Mouse (Mus musculus) hindbrain, postnatal 0 days (tissue): ENCODE data around the gene Tldc2. TPM values are rescaled to one million over a fixed set of nuclear protein-coding genes. Genes with fewer than 3 reads are reported as not detected.

Experiments used
- ATAC-seq: fragments of 200-750 bp; cut with Nextera tagmentation; 2 replicates; pipeline ENCODE4 v1.8.0; 2017; ENCODE audit warnings: mild to moderate bottlenecking, moderate TSS enrichment, moderate library complexity
- DNase-seq: peaks from one replicate; pipeline ENCODE4 v3.0.0-alpha.2; 2015; ENCODE audit warnings: low spot score
- H3K27ac ChIP-seq: fragments of 300-500 bp; sonication (generic); 2 replicates; pipeline ENCODE4 v1.5.1; 2014; ENCODE audit warnings: mild to moderate bottlenecking
- H3K27me3 ChIP-seq: fragments of 300-500 bp; sonication (generic); 2 replicates; pipeline ENCODE4 v1.6.1; 2014; ENCODE audit warnings: low read length, mixed read lengths; ENCODE audit not compliant: insufficient read depth
- H3K36me3 ChIP-seq: fragments of 300-500 bp; sonication (generic); 2 replicates; pipeline ENCODE4 v1.6.1; 2014; ENCODE audit warnings: low read length, mixed read lengths; ENCODE audit not compliant: insufficient read depth
- H3K4me1 ChIP-seq: fragments of 300-500 bp; sonication (generic); 2 replicates; pipeline ENCODE4 v1.6.1; 2014; ENCODE audit warnings: antibody characterized with exemption, low read length, mixed read lengths; ENCODE audit not compliant: insufficient read depth
- H3K4me2 ChIP-seq: fragments of 300-500 bp; sonication (generic); 2 replicates; pipeline ENCODE4 v1.6.1; 2014; ENCODE audit warnings: low read depth, mild to moderate bottlenecking, low read length, moderate library complexity, mixed read lengths
- H3K4me3 ChIP-seq: fragments of 300-500 bp; sonication (generic); 2 replicates; pipeline ENCODE4 v1.5.1; 2014; ENCODE audit warnings: low read length
- H3K9ac ChIP-seq: fragments of 300-500 bp; sonication (generic); replicated peaks from 2 replicates; pipeline ENCODE4 v1.6.1; 2014; ENCODE audit warnings: mild to moderate bottlenecking, low read length, moderate library complexity, mixed read lengths
- H3K9me3 ChIP-seq: fragments of 300-500 bp; sonication (generic); 2 replicates; pipeline ENCODE4 v1.6.1; 2016; ENCODE audit warnings: low read length, mixed read lengths
- CTCF ChIP-seq: IDR thresholded peaks from 2 replicates; pipeline ENCODE4 v1.5.1; 2016; ENCODE audit warnings: antibody characterized with exemption, control low read depth, low read depth
- WGBS: fragments of 180-500 bp; shearing (Covaris S2); extraction: QIAGEN DNeasy Blood & Tissue Kit; methylation state at CpG from one replicate; pipeline ENCODE4 v1.1.7; 2014; 5-methylcytosine and 5-hydroxymethylcytosine counted together
- polyA plus RNA-seq: library from polyadenylated mRNA; unstranded; fragments of >200 nt; fragmentation: Nextera tagmentation; extraction: Ambion mirVana; gene quantifications from 2 replicates; pipeline ENCODE4 v1.2.1, GENCODE M21; 2015
- total RNA-seq: library from RNA; depleted of rRNA; stranded (reverse); fragments of >200 nt; gene quantifications from 2 replicates; pipeline ENCODE4 v1.2.3, GENCODE M21; 2014

Gene Tldc2
- total and polyA plus RNA-seq, 2 experiments from 2014 or later: 0.43 TPM; not detected in 1

DNA sequence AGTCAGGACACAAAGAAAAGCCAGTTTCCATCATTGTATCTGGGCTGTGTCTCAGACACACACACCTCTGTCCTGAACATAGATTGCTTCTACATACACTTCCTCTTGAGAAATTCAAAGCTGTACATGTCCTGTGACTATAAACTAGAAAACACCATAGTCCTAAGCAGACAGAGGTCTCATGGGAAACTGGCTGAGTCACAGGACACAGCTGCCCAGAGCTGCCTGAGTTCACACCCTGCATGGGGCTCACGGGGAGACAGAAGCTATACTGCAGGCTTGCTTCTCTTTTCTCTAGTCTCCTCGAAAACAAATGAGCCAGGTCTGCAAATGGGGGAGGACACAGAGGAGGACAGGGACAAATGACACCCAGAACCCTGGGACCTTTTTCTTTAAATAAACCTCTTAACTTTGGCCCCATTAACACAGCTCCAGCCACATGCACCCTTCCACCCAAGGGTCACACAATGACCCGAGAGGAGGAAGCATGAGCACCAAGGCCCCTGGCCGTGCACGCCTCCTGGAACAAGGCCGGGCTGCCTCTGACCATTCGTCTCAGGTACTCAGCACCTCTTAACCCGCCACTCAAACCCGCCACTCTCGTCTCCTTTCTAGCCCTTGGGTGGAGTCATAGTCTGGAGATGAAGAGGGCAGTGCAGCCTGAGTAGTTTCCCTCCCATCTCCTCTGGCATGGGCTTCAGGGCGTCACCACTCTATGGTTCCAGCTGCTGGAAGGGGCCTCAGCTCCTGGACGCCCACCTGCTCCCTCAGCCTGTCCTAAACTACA, 12.9 kb downstream of the Tldc2 start:
- no peaks in the 10 kb centered on the region for H3K9me3 ChIP-seq
- no peak overlapping the region for H3K4me2 ChIP-seq
- ATAC-seq: no peak
- DNase-seq: no peak
- no peak overlapping the region for H3K27ac ChIP-seq
- H3K36me3 ChIP-seq: no peaks in the 10 kb centered on the region
- no peaks in the 10 kb centered on the region for H3K27me3 ChIP-seq
- TF ChIP-seq CTCF: no peak
- no peak overlapping the region for H3K9ac ChIP-seq
- WGBS: 88% methylated on average over 12 of the region's 12 CpGs
- no peak overlapping the region for H3K4me3 ChIP-seq
- H3K4me1 ChIP-seq: no peaks in the 10 kb centered on the region

DNA sequence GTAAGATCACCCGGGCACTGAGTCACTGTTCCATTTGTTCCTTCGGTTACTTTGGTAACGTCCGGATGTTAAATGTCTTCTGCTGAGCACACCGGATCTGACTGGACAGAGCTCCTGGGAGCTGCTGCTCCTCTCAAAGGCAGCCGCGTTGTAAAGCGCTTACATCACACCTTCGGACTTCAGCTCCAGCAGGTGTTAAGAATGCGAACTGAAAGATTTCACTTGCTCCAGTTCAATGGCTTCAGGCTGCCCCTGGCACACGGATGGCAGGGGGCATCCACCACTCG, 13.4 kb downstream of the Tldc2 start:
- H3K4me3 ChIP-seq: no peak overlapping the region
- no peak for TF ChIP-seq CTCF
- H3K36me3 ChIP-seq: no peaks in the 10 kb centered on the region
- no peaks in the 10 kb centered on the region for H3K27me3 ChIP-seq
- H3K9me3 ChIP-seq: no peaks in the 10 kb centered on the region
- H3K4me2 ChIP-seq: no peak overlapping the region
- no peak overlapping the region for H3K9ac ChIP-seq
- H3K27ac ChIP-seq: no peak overlapping the region
- ATAC-seq (no peak), DNase-seq (no peak)
- 82% methylated on average over 12 of the region's 12 CpGs for WGBS
- H3K4me1 ChIP-seq: no peaks in the 10 kb centered on the region

DNA sequence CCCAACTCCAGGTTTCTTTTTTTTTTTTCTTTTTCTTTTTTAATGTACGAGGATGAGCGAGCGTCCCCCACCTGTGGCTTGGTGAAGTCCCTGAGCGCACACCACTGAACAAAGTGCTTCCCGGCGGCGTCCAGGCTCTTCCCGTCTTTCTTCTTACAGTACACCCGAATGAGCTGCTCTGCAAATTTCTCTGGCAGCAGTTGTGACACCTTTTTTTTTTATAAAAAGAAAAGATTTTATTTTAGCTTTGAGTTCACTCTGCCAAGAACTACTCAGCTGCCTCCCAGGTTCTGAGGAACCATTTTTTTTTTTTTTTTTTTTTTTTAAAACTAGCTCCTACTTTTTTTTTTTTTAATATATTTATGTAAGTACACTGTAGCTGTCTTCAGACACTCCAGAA, 14.8 kb downstream of the Tldc2 start:
- Histone ChIP-seq H3K4me1 (no peaks in the 10 kb centered on the region), H3K9ac (no peak overlapping the region), H3K27ac (no peak overlapping the region), H3K36me3 (no peaks in the 10 kb centered on the region), H3K4me2 (no peak overlapping the region), H3K4me3 (no peak overlapping the region), H3K9me3 (no peaks in the 10 kb centered on the region), H3K27me3 (no peaks in the 10 kb centered on the region)
- WGBS: 93% methylated on average over 9 of the region's 9 CpGs
- no peak for TF ChIP-seq CTCF
- no peak for DNase-seq
- no peak for ATAC-seq

DNA sequence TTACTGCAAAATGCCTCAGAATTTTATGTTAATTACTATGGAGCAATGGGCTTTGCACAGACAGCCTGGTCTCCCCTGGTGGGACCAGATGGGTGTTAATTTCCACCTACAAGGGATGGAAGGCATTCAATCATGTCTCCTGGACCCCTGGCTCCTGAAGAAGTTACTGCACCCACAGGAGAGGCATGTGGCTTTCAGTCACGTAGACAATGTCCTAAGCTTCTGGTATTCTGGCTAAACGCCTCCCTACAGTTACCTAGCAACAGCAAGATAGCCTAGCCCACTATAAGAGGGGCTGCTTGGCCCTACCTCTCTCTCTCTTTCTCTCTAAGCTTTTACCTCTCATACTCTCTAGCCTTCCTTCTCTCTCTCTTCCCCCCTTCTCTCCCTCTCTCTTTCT, 15.4 kb downstream of the Tldc2 start:
- Histone ChIP-seq H3K36me3 (no peaks in the 10 kb centered on the region), H3K4me2 (no peak overlapping the region), H3K4me3 (no peak overlapping the region), H3K9me3 (no peaks in the 10 kb centered on the region), H3K9ac (no peak overlapping the region), H3K27me3 (no peaks in the 10 kb centered on the region), H3K4me1 (no peaks in the 10 kb centered on the region), H3K27ac (no peak overlapping the region)
- TF ChIP-seq CTCF: no peak
- ATAC-seq (no peak), DNase-seq (no peak)
- 33% methylated on average over 2 of the region's 2 CpGs for WGBS

DNA sequence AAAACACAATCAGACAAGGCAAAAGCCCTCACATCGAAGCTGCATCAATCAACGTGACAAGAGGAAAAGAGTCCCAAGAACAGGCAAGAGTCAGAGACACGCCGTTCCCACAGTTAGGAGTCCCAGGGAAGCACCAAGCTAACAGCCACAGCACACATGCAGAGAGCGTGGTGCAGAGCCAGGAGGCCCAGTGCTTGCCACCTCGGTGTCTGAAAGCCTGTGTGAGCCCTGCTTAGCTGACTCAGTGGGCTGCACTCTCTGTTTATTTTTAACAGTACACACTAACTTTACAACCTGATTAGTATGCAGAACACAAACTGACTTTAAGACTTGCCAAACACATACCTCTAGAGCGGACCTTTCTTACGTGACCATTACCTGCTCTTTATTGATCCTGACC, 17.6 kb downstream of the Tldc2 start:
- H3K9ac ChIP-seq: no peak overlapping the region
- H3K27me3 ChIP-seq: no peaks in the 10 kb centered on the region
- H3K36me3 ChIP-seq: peaks cover 3% of the 10 kb centered on the region; the same call in 1 of the 2 replicates
- TF ChIP-seq CTCF: no peak
- H3K4me2 ChIP-seq: no peak overlapping the region
- no peak overlapping the region for H3K27ac ChIP-seq
- DNase-seq (no peak), ATAC-seq (no peak)
- WGBS: 80% methylated on average over 8 of the region's 8 CpGs
- H3K4me1 ChIP-seq: no peaks in the 10 kb centered on the region
- H3K4me3 ChIP-seq: no peak overlapping the region
- no peaks in the 10 kb centered on the region for H3K9me3 ChIP-seq

DNA sequence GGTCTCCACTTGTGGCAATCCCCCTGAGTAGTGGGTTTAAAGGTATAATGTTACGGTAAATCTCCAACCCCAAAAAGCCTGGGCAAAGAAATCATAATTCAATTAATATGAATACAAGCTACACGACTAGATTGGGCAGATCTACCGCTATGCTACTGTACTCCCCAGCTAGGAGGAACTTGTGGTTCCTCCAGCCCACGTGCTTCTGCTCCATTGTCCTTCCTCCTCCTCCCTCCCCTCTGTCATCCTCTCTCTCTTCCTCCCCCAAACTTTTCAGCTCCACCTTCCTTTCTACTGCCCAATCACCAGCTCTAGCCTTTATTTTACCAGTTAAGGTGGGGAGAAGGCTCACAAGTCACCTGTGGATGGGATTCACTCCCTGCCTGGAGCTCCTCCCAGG, 21.4 kb downstream of the Tldc2 start:
- H3K27ac ChIP-seq: no peak overlapping the region
- no peaks in the 10 kb centered on the region for H3K9me3 ChIP-seq
- no peak for DNase-seq
- H3K4me2 ChIP-seq: no peak overlapping the region
- no peaks in the 10 kb centered on the region for H3K27me3 ChIP-seq
- ATAC-seq: no peak
- H3K9ac ChIP-seq: no peak overlapping the region
- H3K36me3 ChIP-seq: peaks cover 3% of the 10 kb centered on the region; the same call in 1 of the 2 replicates
- TF ChIP-seq CTCF: no peak
- H3K4me1 ChIP-seq: no peaks in the 10 kb centered on the region
- WGBS: 85% methylated on average over 4 of the region's 4 CpGs
- no peak overlapping the region for H3K4me3 ChIP-seq

DNA sequence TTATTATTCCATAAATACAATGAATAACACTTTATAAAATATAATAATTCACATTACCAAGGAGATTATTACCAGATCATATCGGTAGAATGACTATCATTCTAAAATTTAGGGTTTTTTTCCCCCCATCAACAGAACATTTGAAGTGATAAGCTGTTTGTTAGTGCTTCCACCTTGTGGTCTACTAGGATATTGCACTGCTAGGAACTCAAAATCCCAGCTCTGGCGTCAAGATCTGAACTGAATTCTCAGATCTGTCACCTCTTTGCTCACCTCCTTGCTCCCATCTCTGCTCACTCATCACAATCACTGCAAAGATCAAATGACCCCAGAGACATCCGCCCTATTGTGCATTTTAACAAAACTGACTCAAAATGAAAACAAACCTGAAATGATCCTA, 30.1 kb downstream of the Tldc2 start:
- 20% methylated on average over 3 of the region's 3 CpGs for WGBS
- no peak overlapping the region for H3K4me3 ChIP-seq
- no peaks in the 10 kb centered on the region for H3K9me3 ChIP-seq
- peak; percentile 80 for TF ChIP-seq CTCF
- H3K27me3 ChIP-seq: no peaks in the 10 kb centered on the region
- H3K9ac ChIP-seq: no peak overlapping the region
- H3K36me3 ChIP-seq: peaks cover 10% of the 10 kb centered on the region; the same call in 1 of the 2 replicates
- ATAC-seq (no peak), DNase-seq (peak; percentile 74)
- no peak overlapping the region for H3K4me2 ChIP-seq
- no peak overlapping the region for H3K27ac ChIP-seq
- no peaks in the 10 kb centered on the region for H3K4me1 ChIP-seq
